Mouse (Mus musculus): ENCODE data around the gene Rps6kl1. TPM values are rescaled to one million over a fixed set of nuclear protein-coding genes. Genes with fewer than 3 reads are reported as not detected.

Gene Rps6kl1
- polyA plus RNA-seq, 1 experiment = 1.2 TPM

GRCm38 (mm10) chr12:85176846-85177523, 25.9 kb upstream of the Rps6kl1 start:
- WGBS = 4% methylated on average over 32 of the region's 32 CpGs
- DNase-seq (ENCODE audit: low read depth, low spot score) = no peak

DNA sequence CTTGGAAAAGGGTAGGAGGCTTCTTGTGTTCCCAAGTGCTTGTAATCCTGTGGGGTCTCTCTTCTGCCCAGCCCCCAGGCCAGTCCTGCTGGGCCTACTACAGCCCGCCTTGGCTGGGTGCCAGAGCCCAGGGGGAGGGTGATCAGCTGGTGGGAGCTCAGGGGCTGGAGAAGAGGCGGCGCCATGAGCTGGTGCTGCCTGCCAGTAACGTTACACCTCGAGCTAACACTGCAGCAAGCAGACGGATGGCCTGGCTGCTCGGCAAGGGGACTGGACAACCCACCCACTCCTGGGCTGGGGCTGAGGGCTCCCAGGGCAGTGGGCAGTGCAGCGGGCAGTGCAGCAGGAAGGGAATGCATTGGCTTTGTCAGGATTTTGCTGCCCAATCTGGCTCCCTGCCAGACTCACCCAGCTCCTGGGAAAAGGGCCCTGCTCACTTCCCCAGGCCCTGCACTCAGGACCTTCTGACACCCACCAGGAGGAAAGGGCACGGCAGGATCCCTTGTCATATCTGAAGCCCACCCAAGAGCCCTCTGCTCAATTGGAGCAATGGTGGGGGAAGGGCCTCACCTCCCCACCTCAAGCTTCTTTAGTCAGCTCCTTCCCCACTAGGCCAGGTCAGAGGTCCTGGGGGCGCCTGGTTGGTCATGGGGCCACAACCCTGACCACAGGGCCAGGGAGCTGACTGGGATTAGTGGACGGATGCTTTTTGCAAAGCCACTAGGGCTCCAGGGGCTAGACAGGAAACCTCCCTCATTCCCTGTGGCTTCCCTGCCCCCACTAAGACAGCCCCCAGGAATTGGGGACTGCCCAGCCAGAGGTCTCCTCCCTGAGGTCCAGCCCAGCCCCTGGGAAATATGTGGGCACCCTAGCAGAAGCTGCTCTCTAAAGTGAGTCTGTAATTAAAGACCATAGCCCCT, 25.1 kb upstream of the Rps6kl1 start:
- 60% methylated on average over 11 of the region's 11 CpGs for WGBS
- DNase-seq (ENCODE audit: low read depth, low spot score) = no peak

GRCm38 (mm10) chr12:85175087-85175675, 24.1 kb upstream of the Rps6kl1 start:
- 64% methylated on average over 16 of the region's 16 CpGs for WGBS
- DNase-seq (ENCODE audit: low read depth, low spot score) = no peak

DNA sequence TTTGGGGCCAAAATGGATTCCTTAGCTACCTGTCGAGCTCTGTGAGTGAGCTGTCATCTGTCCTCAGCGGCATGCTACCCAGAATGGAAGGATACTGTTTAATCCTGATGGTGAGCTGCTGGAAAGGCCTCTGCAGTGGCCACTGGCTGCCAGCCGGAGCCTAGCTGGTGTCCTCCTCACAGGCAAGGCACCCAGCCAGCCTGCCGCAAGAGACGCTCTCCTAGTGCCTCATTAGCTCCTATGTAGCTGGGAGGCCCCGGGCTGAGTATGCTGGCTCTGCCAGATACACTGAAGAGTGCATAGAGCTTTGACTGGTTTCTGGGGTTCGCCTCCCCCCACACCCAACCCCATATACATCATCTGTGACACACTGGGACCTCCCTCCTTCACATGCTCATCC, 23.0 kb upstream of the Rps6kl1 start:
- 69% methylated on average over 7 of the region's 7 CpGs for WGBS
- no peak for DNase-seq (ENCODE audit: low read depth, low spot score)

- DNase-seq (ENCODE audit: low read depth, low spot score) = no peak
- 78% methylated on average over 3 of the region's 3 CpGs for WGBS
Observed at GRCm38 (mm10) chr12:85170948-85171307, 19.9 kb upstream of the Rps6kl1 start.

DNA sequence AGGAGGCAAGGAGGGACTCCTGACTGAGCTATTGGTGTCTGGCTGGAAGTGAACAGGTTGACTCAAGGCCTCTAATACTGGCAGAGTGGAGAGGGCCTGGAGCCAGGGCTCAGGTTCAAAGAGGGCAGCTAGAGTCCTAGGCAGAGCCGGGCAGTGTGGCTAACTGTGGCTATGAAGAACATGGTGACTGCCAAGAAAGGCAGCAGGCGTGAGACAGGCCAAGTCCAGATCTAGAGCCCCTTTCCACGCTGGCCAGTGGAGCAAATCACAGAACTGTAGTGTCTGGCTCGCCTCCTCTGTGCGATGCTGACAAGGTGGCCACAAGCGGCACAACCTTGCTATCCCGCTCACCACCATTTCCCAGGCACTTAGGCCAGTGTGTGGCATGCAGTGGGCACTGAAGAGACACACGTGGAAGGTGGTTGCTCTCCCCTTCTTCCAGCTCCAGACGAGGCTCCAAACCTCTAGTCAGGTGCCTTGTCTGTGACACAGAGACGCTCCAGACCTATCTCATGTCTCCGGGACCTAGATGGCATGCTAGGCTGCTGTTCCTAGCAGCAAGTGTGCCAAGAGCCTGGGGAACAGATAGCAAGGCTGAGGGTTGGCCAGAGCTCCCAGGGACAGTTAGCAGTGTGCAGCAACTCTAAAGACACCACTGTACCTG, 19.4 kb upstream of the Rps6kl1 start:
- WGBS = 85% methylated on average over 11 of the region's 11 CpGs

DNA sequence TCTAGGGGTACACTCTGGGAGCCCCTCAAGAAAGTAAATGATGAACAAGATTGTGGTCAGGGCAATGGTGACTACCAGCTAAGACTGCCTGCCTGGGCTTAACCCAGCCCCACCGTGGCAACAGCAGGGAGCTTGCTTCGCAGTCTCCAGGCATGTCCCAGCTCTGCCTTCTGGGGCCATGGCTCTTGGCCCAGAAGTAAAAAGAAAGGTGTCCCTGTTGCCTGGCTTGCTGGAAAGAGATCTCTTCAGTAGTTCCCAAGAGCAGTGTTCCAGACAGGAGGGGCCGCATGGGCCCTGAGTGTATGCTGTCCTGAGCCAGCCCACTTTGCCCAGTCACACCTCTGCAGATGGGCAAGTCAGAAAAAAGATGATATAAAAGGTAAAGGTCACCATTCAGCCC, 18.8 kb upstream of the Rps6kl1 start:
- WGBS = 68% methylated on average over 3 of the region's 3 CpGs
- no peak for DNase-seq (ENCODE audit: low read depth, low spot score)

More for the DNA sequence above, 19.4 kb upstream of the Rps6kl1 start:
- DNase-seq (ENCODE audit: low read depth, low spot score) = no peak

GRCm38 (mm10) chr12:85169117-85169858, 18.2 kb upstream of the Rps6kl1 start:
- DNase-seq (ENCODE audit: low read depth, low spot score) = peak; percentile 37
- WGBS = 22% methylated on average over 27 of the region's 27 CpGs

GRCm38 (mm10) chr12:85166631-85167030, 15.6 kb upstream of the Rps6kl1 start:
- DNase-seq (ENCODE audit: low read depth, low spot score) = no peak
- 70% methylated on average over 9 of the region's 9 CpGs for WGBS

GRCm38 (mm10) chr12:85164996-85165395, 13.9 kb upstream of the Rps6kl1 start:
- DNase-seq (ENCODE audit: low read depth, low spot score) = no peak
- 67% methylated on average over 5 of the region's 5 CpGs for WGBS

GRCm38 (mm10) chr12:85159592-85159991, 8.5 kb upstream of the Rps6kl1 start:
- 53% methylated on average over 5 of the region's 5 CpGs for WGBS
- no peak for DNase-seq (ENCODE audit: low read depth, low spot score)

DNA sequence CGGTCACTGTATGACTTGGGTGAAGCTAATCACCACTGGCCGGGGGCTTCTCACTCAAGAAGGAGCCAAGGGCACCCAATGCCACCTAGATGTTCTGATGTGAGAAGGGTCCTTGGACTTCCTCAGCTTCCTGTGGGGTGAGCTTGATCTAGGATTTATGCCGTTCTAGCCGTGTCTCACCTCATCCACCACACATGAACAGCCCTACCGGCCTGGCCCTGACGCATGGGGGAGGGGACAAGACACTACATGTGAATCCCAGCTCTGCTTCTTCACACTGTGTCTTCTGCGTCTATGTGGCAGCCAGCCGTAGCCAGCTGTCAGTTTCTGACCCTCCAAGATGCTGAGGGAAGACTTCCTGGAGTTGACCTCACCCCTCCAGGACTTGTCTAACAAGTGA, 7.7 kb upstream of the Rps6kl1 start:
- WGBS = 84% methylated on average over 8 of the region's 8 CpGs
- DNase-seq (ENCODE audit: low read depth, low spot score) = no peak

GRCm38 (mm10) chr12:85157797-85158460, 6.9 kb upstream of the Rps6kl1 start:
- no peak for DNase-seq (ENCODE audit: low read depth, low spot score)
- WGBS = 78% methylated on average over 14 of the region's 14 CpGs

DNA sequence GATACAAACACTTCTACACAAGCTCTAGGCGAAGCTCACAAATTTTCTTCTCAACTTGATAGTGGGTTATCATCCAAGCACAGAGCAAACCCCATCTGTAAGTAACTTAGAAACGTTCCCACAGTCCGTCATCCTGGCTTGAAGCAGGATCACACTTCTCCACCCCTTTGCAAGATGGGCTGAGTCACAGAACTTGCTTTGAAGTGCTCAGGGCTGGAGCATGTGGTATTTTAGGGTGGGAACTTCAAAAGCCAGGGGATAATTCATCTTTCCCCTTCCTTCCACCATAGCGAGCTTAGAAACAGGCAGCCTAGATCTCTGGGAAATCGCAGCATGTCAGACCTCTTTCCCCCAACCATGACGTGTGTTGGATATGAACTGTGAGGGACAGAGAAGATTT, 5.3 kb upstream of the Rps6kl1 start:
- no peak for DNase-seq (ENCODE audit: low read depth, low spot score)
- 20% methylated on average over 6 of the region's 6 CpGs for WGBS

DNA sequence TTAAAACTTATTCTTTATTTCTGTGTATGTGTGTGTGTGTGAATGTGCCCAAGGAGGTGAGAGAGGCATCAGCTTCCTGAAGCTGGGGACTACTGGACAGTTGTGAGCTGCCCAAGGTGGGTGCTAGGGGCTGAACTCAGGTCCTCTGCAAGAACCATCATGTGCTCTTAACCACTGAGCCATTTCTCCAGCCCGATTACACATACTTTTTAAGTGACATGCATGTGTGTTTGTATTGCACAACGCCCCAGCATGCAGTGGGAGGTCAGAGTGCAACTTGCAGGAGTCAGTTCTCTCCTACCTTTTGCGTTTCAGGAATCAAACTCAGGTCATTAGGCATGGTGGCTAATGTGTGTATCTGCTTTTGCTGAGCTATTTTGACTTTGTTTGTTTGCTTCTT, 1.9 kb upstream of the Rps6kl1 start:
- DNase-seq (ENCODE audit: low read depth, low spot score) = no peak

GRCm38 (mm10) chr12:85150321-85151001, 603 bp downstream of the Rps6kl1 start:
- no peak for DNase-seq (ENCODE audit: low read depth, low spot score)
- WGBS = 29% methylated on average over 20 of the region's 20 CpGs

More for the DNA sequence above, 1.9 kb upstream of the Rps6kl1 start:
- 40% methylated on average over 3 of the region's 3 CpGs for WGBS

DNA sequence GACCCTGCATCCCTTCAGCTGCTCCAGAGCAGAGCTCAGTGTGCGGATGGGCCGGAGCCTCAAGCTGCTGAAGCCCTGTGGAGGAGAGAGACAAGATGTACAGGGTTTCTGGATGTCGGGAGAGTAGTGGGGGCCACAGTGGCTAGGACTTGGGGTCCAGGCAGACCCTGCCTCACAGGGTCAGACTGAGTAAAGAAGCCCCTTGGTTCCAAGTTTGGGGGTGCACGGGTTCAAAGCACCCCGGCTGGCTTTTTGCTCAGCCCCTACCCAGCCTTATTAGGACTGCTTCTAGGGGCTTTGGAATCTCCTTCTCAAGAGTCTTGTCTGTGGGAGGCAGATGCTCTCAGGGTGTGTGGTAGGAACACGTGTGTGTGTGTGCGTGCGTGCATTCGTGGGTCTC, 4.2 kb downstream of the Rps6kl1 start:
- WGBS = 77% methylated on average over 9 of the region's 9 CpGs
- DNase-seq (ENCODE audit: low read depth, low spot score) = no peak

DNA sequence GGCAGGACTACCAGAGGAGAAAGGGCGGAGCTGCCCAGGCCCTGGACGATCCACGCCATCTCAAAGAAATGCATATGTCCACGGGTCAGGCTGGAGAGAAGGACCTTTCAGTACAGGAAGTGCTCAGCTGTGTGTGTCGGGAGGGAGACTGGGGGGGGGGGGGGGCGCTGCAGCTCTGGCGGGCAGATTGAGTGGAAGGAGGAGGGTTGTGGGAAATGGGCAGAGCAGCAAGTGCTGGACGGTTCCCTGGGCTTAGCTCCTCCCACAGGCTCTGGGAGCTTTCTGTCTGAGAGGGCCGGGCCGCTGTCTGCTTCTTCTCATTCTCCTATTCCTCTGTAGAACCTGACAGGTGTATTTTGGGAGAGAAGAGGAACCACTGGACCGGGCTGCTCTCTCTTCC, 4.7 kb downstream of the Rps6kl1 start:
- 21% methylated on average over 10 of the region's 11 CpGs for WGBS
- DNase-seq (ENCODE audit: low read depth, low spot score) = no peak

Data from large intestine, adult 2 months (tissue).